Mouse (Mus musculus) lung, embryonic 15.5 days (tissue): ENCODE data around the gene Srpr. TPM values are rescaled to one million over a fixed set of nuclear protein-coding genes. Genes with fewer than 3 reads are reported as not detected.

Experiments used
- ATAC-seq: fragments of 200-750 bp; cut with Nextera tagmentation; 2 replicates; pipeline ENCODE4 v1.8.0; 2017; ENCODE audit warnings: moderate number of reproducible peaks, borderline replicate concordance; ENCODE audit not compliant: low FRiP score, low TSS enrichment; ENCODE audit errors: extremely low read depth
- H3K27ac ChIP-seq: fragments of 300-500 bp; sonication (generic); 2 replicates; pipeline ENCODE4 v1.5.1; 2015; ENCODE audit warnings: moderate library complexity, mild to moderate bottlenecking, inconsistent platforms
- H3K27me3 ChIP-seq: fragments of 300-500 bp; sonication (generic); 2 replicates; pipeline ENCODE4 v1.6.1; 2015; ENCODE audit warnings: inconsistent platforms
- H3K36me3 ChIP-seq: fragments of 300-500 bp; sonication (generic); 2 replicates; pipeline ENCODE4 v1.6.1; 2015; ENCODE audit warnings: inconsistent platforms
- H3K4me1 ChIP-seq: fragments of 300-500 bp; sonication (generic); 2 replicates; pipeline ENCODE4 v1.6.1; 2015; ENCODE audit warnings: inconsistent platforms
- H3K4me2 ChIP-seq: fragments of 300-500 bp; sonication (generic); 2 replicates; pipeline ENCODE4 v1.6.1; 2015; ENCODE audit warnings: inconsistent platforms, mild to moderate bottlenecking, moderate library complexity
- H3K4me3 ChIP-seq: fragments of 300-500 bp; sonication (generic); 2 replicates; pipeline ENCODE4 v1.5.1; 2015; ENCODE audit warnings: mild to moderate bottlenecking, inconsistent platforms
- H3K9ac ChIP-seq: fragments of 300-500 bp; sonication (generic); 2 replicates; pipeline ENCODE4 v1.6.1; 2015; ENCODE audit warnings: inconsistent platforms
- H3K9me3 ChIP-seq: fragments of 300-500 bp; sonication (generic); 2 replicates; pipeline ENCODE4 v1.6.1; 2016; ENCODE audit warnings: inconsistent platforms
- WGBS: fragments of 180-500 bp; shearing (Covaris S2); methylation state at CpG from one replicate; pipeline ENCODE4 v1.1.7; 2015; 5-methylcytosine and 5-hydroxymethylcytosine counted together
- polyA plus RNA-seq: library from polyadenylated mRNA; unstranded; fragments of >200 nt; fragmentation: Nextera tagmentation; extraction: Ambion mirVana; gene quantifications from 2 replicates; pipeline ENCODE4 v1.2.1, GENCODE M21; 2015

The Srpr gene
- 113 and 118 TPM in 2 replicates for polyA plus RNA-seq

DNA sequence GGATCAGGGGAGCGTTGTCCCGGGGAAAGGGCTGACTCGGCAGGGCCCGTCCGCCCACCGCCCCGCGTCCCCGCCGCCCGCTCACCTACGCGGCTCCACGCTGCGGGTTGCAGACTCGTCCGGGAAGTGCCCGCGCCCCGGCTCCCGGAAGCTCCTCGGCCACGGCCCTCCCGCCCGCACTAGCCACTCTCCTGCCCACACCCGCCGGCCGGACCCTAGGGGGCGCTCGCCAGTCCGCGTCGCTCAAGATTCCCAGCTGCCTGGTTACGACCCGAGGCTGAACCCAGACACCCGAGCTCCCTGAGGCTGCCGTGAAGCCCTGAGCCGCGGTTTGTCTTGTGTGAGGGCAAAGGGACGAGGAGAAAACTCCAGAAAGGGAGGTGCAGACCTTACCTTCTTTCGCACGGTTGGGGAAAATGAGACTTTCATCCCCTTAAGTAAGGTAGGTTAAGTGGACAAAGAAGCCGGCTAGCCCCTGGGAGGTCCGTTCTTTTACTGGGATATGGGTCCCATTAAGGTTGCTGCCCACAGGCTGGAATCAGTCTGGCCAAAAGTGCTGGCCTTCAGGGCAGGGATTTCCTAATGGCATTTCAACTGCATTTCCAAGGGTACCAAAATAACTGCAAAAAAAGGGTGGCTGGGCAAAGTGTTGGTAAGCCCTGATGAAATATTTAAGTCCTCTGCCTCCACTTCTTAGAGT is at the start of gene Srpr, which contains the start of gene Tirap:
Gene Srpr, plus strand, starts transcription at position 404 of the 700 bp plus-strand sequence.
Gene Tirap, minus strand, starts transcription at position 520 of the 700 bp plus-strand sequence.
- Histone ChIP-seq H3K9ac (peak within 1 kb of the TSS; percentile 65), H3K4me3 (peak within 1 kb of the TSS; percentile 64), H3K4me2 (peak within 1 kb of the TSS; percentile 74), H3K27ac (peak within 1 kb of the TSS; percentile 48; the same call in 1 of the 2 replicates), H3K9me3 (no peaks in the 10 kb centered on the region), H3K36me3 (0 out of 2 replicates have a peak, but pooled peaks cover 6% of the 10 kb centered on the region), H3K4me1 (peaks cover 7% of the 10 kb centered on the region; the same call in 1 of the 2 replicates), H3K27me3 (no peaks in the 10 kb centered on the region)
- peak; percentile 93 for ATAC-seq
- WGBS = under 1% methylated on average over 44 of the region's 44 CpGs

- H3K27ac ChIP-seq = no peak overlapping the region
- no peak overlapping the region for H3K4me3 ChIP-seq
- ATAC-seq = no peak
- no peaks in the 10 kb centered on the region for H3K4me1 ChIP-seq
- no peaks in the 10 kb centered on the region for H3K36me3 ChIP-seq
- H3K27me3 ChIP-seq = no peaks in the 10 kb centered on the region
- no peak overlapping the region for H3K4me2 ChIP-seq
- no peak overlapping the region for H3K9ac ChIP-seq
- WGBS = 83% methylated on average over 1 of the region's 1 CpGs
- H3K9me3 ChIP-seq = no peaks in the 10 kb centered on the region
These were observed 47.1 kb upstream of the Srpr start for GRCm38 (mm10) chr9:35152923-35153322.

DNA sequence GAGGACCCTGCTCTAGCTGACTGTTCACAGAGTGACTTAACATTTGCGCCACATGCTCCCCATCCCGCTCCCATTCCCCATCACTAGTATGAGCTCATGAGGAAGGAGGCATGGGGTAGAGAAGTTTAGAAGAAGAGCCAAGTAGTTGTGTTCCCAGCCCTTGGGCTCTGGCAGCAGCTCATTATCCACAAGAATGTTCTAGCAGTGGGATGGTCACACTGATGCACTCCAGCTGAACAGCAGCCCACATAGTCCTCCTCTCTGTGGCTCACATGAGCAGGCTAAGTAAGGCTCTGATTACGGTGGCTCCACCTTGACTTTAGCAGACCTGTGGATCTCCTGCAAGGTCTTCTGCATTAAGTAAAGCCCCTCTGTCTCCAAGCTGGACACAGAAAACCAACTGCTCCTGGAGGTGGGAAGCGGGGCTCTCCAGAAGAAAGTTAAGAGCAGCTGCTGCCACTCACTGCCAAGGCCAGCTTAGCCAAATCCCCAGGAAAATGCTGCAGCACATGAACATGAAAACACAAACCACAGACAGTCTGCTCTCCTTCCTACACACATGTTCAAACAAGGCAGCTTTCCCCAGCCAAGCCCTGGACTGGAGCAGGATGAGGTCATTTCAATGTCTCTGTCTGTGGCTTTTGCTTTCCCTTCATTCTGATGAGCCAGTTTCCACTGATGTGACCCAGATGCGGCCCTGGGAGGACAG is 43.8 kb upstream of the Srpr start:
- Histone ChIP-seq H3K36me3 (no peaks in the 10 kb centered on the region), H3K4me3 (no peak overlapping the region), H3K27ac (peak overlapping the region; percentile 58), H3K4me1 (no peaks in the 10 kb centered on the region), H3K9ac (no peak overlapping the region), H3K27me3 (no peaks in the 10 kb centered on the region), H3K9me3 (no peaks in the 10 kb centered on the region), H3K4me2 (no peak overlapping the region)
- ATAC-seq = peak; percentile 76
- WGBS = 80% methylated on average over 5 of the region's 5 CpGs

DNA sequence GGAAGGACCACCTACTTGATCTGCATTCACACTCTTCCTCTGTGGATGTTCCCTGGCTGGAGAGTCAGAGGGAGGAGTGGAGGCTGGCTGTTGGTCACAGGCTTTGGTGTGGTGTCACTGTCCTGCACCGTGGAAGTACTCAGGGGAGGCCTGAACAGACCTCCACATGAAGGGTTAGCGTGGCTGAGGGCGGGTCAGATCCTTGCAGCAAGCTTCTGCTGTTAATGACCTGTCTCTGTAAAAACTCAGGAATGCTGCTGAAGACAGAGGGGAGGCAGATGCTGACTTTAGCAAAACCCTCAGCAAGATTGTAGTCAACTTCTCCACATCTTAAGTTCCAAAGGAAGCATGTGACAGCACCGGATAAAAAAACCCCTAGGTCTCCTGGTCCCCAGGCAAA is 43.1 kb upstream of the Srpr start:
- ATAC-seq = no peak
- Histone ChIP-seq H3K9me3 (no peaks in the 10 kb centered on the region), H3K27me3 (no peaks in the 10 kb centered on the region), H3K9ac (no peak overlapping the region), H3K36me3 (no peaks in the 10 kb centered on the region), H3K4me1 (no peaks in the 10 kb centered on the region), H3K4me3 (no peak overlapping the region), H3K27ac (peak overlapping the region; percentile 58), H3K4me2 (no peak overlapping the region)
- WGBS = 67% methylated on average over 4 of the region's 4 CpGs

GRCm38 (mm10) chr9:35158477-35158876 is 41.5 kb upstream of the Srpr start:
- Histone ChIP-seq H3K9me3 (no peaks in the 10 kb centered on the region), H3K9ac (no peak overlapping the region), H3K36me3 (no peaks in the 10 kb centered on the region), H3K4me1 (no peaks in the 10 kb centered on the region), H3K27me3 (no peaks in the 10 kb centered on the region), H3K27ac (no peak overlapping the region), H3K4me2 (no peak overlapping the region), H3K4me3 (no peak overlapping the region)
- ATAC-seq = no peak
- 87% methylated on average over 3 of the region's 3 CpGs for WGBS

GRCm38 (mm10) chr9:35160662-35161061 is 39.3 kb upstream of the Srpr start:
- Histone ChIP-seq H3K4me2 (no peak overlapping the region), H3K36me3 (no peaks in the 10 kb centered on the region), H3K27me3 (no peaks in the 10 kb centered on the region), H3K9me3 (no peaks in the 10 kb centered on the region), H3K4me3 (no peak overlapping the region), H3K4me1 (no peaks in the 10 kb centered on the region), H3K27ac (no peak overlapping the region), H3K9ac (no peak overlapping the region)
- ATAC-seq = no peak
- WGBS = 83% methylated on average over 2 of the region's 2 CpGs

GRCm38 (mm10) chr9:35161721-35162120 is 38.3 kb upstream of the Srpr start:
- Histone ChIP-seq H3K9me3 (no peaks in the 10 kb centered on the region), H3K27me3 (no peaks in the 10 kb centered on the region), H3K4me1 (no peaks in the 10 kb centered on the region), H3K4me2 (no peak overlapping the region), H3K9ac (no peak overlapping the region), H3K27ac (no peak overlapping the region), H3K36me3 (no peaks in the 10 kb centered on the region), H3K4me3 (no peak overlapping the region)
- WGBS = 89% methylated on average over 7 of the region's 7 CpGs
- ATAC-seq = no peak

- no peak overlapping the region for H3K4me2 ChIP-seq
- H3K27me3 ChIP-seq = no peaks in the 10 kb centered on the region
- no peak for ATAC-seq
- no peaks in the 10 kb centered on the region for H3K9me3 ChIP-seq
- no peak overlapping the region for H3K9ac ChIP-seq
- no peak overlapping the region for H3K27ac ChIP-seq
- WGBS = 86% methylated on average over 11 of the region's 11 CpGs
- H3K4me1 ChIP-seq = no peaks in the 10 kb centered on the region
- H3K4me3 ChIP-seq = no peak overlapping the region
- H3K36me3 ChIP-seq = no peaks in the 10 kb centered on the region
These were observed 36.8 kb upstream of the Srpr start for GRCm38 (mm10) chr9:35163011-35163690.

- Histone ChIP-seq H3K4me3 (no peak overlapping the region), H3K4me1 (no peaks in the 10 kb centered on the region), H3K9ac (no peak overlapping the region), H3K27ac (no peak overlapping the region), H3K36me3 (no peaks in the 10 kb centered on the region), H3K9me3 (no peaks in the 10 kb centered on the region), H3K4me2 (no peak overlapping the region), H3K27me3 (no peaks in the 10 kb centered on the region)
- 73% methylated on average over 5 of the region's 5 CpGs for WGBS
- ATAC-seq = no peak
These were observed 35.7 kb upstream of the Srpr start for GRCm38 (mm10) chr9:35164142-35164874.

- Histone ChIP-seq H3K9ac (no peak overlapping the region), H3K27ac (no peak overlapping the region), H3K9me3 (no peaks in the 10 kb centered on the region), H3K4me2 (no peak overlapping the region), H3K27me3 (no peaks in the 10 kb centered on the region), H3K4me1 (no peaks in the 10 kb centered on the region), H3K4me3 (no peak overlapping the region), H3K36me3 (peaks cover 6% of the 10 kb centered on the region; the same call in 1 of the 2 replicates)
- ATAC-seq = no peak
- 32% methylated on average over 3 of the region's 3 CpGs for WGBS
These were observed 33.7 kb upstream of the Srpr start for GRCm38 (mm10) chr9:35166144-35166797.
